Mouse (Mus musculus): Measurements from ENCODE around the gene Gcn1l1. TPM values are rescaled to one million over a fixed set of nuclear protein-coding genes. Genes with fewer than 3 reads are reported as not detected.

Gcn1l1 gene
- total and polyA plus RNA-seq, 3 experiments, result 18.2 to 81.9 (median 62.9) TPM

DNA sequence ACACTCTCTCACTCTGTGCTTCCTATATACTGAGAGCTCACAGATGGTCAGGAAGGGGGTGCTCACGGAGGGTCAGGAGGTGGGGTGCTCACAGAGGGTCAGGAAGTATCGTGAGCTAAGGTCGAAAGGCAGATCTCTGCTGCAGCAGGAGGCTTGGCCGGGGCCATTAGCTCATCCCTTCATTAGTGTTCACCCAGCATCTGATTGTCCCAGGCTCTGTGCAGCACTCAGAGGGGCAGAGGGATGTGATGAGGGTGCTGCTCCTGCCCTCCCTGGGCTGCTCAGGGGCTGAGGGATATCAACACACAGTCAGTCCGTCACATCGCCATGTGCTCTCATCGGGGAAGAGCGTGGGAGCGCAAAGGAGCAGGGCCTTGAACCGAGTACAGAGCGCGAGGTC lies 40.6 kb upstream of the Gcn1l1 start:
- Histone ChIP-seq H3K4me1 (ENCODE audit: control insufficient read depth in 1 of 2, insufficient read depth in 2 of 2) (peaks cover 23 to 57% of the 10 kb centered on the region in 2 experiments), H3K27ac (ENCODE audit: insufficient read depth, low read depth) (no peak overlapping the region), H3K4me2 (ENCODE audit: insufficient read depth, low read depth, poor library complexity, severe bottlenecking) (no peak overlapping the region), H3K9ac (ENCODE audit: insufficient read depth, low read depth) (no peak overlapping the region), H3K9me3 (replicated peaks; ENCODE audit: low read length) (no peaks in the 10 kb centered on the region), H3K4me3 (replicated peaks in 1 of 3; ENCODE audit: low read depth in 2 of 3, low read length in 2 of 3, poor library complexity in 1 of 3) (no peak overlapping the region), H3K27me3 (replicated peaks) (no peaks in the 10 kb centered on the region), H3K36me3 (replicated peaks in 1 of 2; ENCODE audit: control insufficient read depth in 1 of 2, insufficient read depth in 1 of 2, low read length in 1 of 2) (peaks cover 0 to 47% of the 10 kb centered on the region in 2 experiments), H3K79me2 (replicated peaks; ENCODE audit: control insufficient read depth, extremely low read depth, insufficient read depth, poor library complexity, severe bottlenecking) (0 out of 2 replicates have a peak, but pooled peaks cover 2% of the 10 kb centered on the region)
- TF ChIP-seq SMC3 (IDR thresholded peaks at IDR 0.05; ENCODE audit: low read depth, low read length) (no peak), ZNF384 (IDR thresholded peaks at IDR 0.05; ENCODE audit: low read depth, low read length) (no peak), CHD2 (IDR thresholded peaks at IDR 0.05; ENCODE audit: low read length) (no peak), BHLHE40 (IDR thresholded peaks at IDR 0.05; ENCODE audit: low read depth, low read length) (no peak)
- dilution Hi-C loops (cut with MboI; ENCODE audit: extremely low pct_ligation_motif_present, extremely low pct_unique_long_range_greater_than_20kb, low sequenced_read_pairs) (no loop called here), in situ Hi-C loops (cut with MboI; ENCODE audit: low pct_ligation_motif_present, low pct_unique_long_range_greater_than_20kb, low sequenced_read_pairs) (no loop called here)
- DNase-seq (ENCODE audit: extremely low read depth), result no peak

DNA sequence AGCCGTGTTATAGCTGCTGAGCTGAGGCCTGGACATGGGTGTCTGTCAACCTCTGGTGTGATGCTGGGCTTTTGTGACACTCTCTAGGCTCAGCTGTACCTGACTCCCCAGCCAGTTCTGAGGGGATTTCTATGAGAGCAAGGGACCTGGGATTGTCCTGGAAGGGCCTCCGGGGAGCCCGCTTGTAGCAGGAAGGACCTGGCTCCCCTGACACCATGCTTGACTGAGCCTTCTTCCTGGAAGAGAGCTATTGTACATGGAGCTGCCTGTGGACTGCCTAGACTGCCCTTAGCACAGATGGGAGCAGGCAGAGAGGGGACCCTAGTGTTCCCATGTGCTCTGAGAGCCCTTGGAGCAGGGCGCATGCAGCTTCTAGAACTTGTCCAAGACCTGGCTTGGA lies 39.6 kb upstream of the Gcn1l1 start:
- dilution Hi-C loops (cut with MboI; ENCODE audit: extremely low pct_ligation_motif_present, extremely low pct_unique_long_range_greater_than_20kb, low sequenced_read_pairs), result no loop called here
- DNase-seq (ENCODE audit: extremely low read depth), result no peak
- peaks cover 32 to 60% of the 10 kb centered on the region in 2 experiments for H3K4me1 ChIP-seq (ENCODE audit: control insufficient read depth in 1 of 2, insufficient read depth in 2 of 2)

DNA sequence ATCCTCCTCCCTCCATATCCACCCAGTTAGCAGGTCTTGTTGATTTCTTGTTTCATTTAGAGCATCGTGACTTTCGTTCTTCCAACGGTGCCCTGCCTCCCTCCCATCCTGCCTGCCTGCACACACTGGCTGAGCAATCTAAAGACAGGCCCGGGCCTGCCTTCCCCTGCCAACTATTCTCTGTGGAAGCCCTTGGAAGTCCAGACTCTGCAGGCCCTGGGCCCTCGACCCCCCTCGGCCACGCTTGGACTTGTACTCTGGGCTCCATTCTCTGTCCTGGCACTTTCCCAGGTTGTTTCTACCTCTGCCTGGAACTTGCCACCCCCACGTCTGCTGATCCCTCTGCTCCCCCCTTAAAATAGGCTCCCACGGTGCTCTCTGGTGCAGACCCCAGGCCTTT lies 39.1 kb upstream of the Gcn1l1 start:
- Histone ChIP-seq H3K4me2 (ENCODE audit: insufficient read depth, low read depth, poor library complexity, severe bottlenecking) (no peak overlapping the region), H3K27me3 (replicated peaks) (no peaks in the 10 kb centered on the region), H3K36me3 (replicated peaks in 1 of 2; ENCODE audit: control insufficient read depth in 1 of 2, insufficient read depth in 1 of 2, low read length in 1 of 2) (peaks cover 0 to 40% of the 10 kb centered on the region in 2 experiments), H3K9ac (ENCODE audit: insufficient read depth, low read depth) (no peak overlapping the region), H3K4me1 (ENCODE audit: control insufficient read depth in 1 of 2, insufficient read depth in 2 of 2) (peaks cover 31 to 60% of the 10 kb centered on the region in 2 experiments), H3K27ac (ENCODE audit: insufficient read depth, low read depth) (no peak overlapping the region), H3K79me2 (replicated peaks; ENCODE audit: control insufficient read depth, extremely low read depth, insufficient read depth, poor library complexity, severe bottlenecking) (0 out of 2 replicates have a peak, but pooled peaks cover 2% of the 10 kb centered on the region), H3K9me3 (replicated peaks; ENCODE audit: low read length) (no peaks in the 10 kb centered on the region), H3K4me3 (replicated peaks in 1 of 3; ENCODE audit: low read depth in 2 of 3, low read length in 2 of 3, poor library complexity in 1 of 3) (no peak overlapping the region)
- no peak for DNase-seq (ENCODE audit: extremely low read depth)
- in situ Hi-C loops (cut with MboI; ENCODE audit: low pct_ligation_motif_present, low pct_unique_long_range_greater_than_20kb, low sequenced_read_pairs) (no loop called here), dilution Hi-C loops (cut with MboI; ENCODE audit: extremely low pct_ligation_motif_present, extremely low pct_unique_long_range_greater_than_20kb, low sequenced_read_pairs) (no loop called here)
- TF ChIP-seq BHLHE40 (IDR thresholded peaks at IDR 0.05; ENCODE audit: low read depth, low read length) (no peak), ZNF384 (IDR thresholded peaks at IDR 0.05; ENCODE audit: low read depth, low read length) (no peak), NELFE (IDR thresholded peaks at IDR 0.05; ENCODE audit: low read depth, low read length) (no peak), CTCF (conservative IDR thresholded peaks at IDR 0.05 in 1 of 2, IDR thresholded peaks at IDR 0.05 in 1 of 2; ENCODE audit: low read depth in 2 of 2, low read length in 2 of 2) (no peak), USF1 (IDR thresholded peaks at IDR 0.05; ENCODE audit: low read depth, low read length) (no peak), ETS1 (conservative IDR thresholded peaks at IDR 0.05; ENCODE audit: low read depth, low read length) (no peak), CHD2 (IDR thresholded peaks at IDR 0.05; ENCODE audit: low read length) (no peak), JUN (IDR thresholded peaks at IDR 0.05; ENCODE audit: insufficient read depth, low read depth, low read length) (no peak), MAX (IDR thresholded peaks at IDR 0.05; ENCODE audit: low read length) (no peak), HCFC1 (IDR thresholded peaks at IDR 0.05; ENCODE audit: low read depth, low read length) (no peak), UBTF (IDR thresholded peaks at IDR 0.05; ENCODE audit: low read depth, low read length) (no peak), MEF2A (IDR thresholded peaks at IDR 0.05; ENCODE audit: borderline replicate concordance, low read depth, low read length) (no peak), KAT2A (IDR thresholded peaks at IDR 0.05; ENCODE audit: insufficient replicate concordance, low read length) (no peak), USF2 (conservative IDR thresholded peaks at IDR 0.05; ENCODE audit: low read depth, low read length) (no peak), TCF12 (IDR thresholded peaks at IDR 0.05; ENCODE audit: low read depth, low read length) (no peak), RAD21 (IDR thresholded peaks at IDR 0.05; ENCODE audit: low read depth, low read length) (no peak), POLR2AphosphoS2 (IDR thresholded peaks at IDR 0.05; ENCODE audit: low read depth, low read length) (no peak), E2F4 (IDR thresholded peaks at IDR 0.05; ENCODE audit: insufficient replicate concordance, low read depth, low read length) (no peak)

More for the DNA sequence above, 39.6 kb upstream of the Gcn1l1 start:
- in situ Hi-C loops (cut with MboI; ENCODE audit: low pct_ligation_motif_present, low pct_unique_long_range_greater_than_20kb, low sequenced_read_pairs), result no loop called here
- H3K27me3 ChIP-seq (replicated peaks), result no peaks in the 10 kb centered on the region
- H3K4me3 ChIP-seq (replicated peaks in 1 of 3; ENCODE audit: low read depth in 2 of 3, low read length in 2 of 3, poor library complexity in 1 of 3), result no peak overlapping the region
- H3K27ac ChIP-seq (ENCODE audit: insufficient read depth, low read depth), result no peak overlapping the region
- H3K9ac ChIP-seq (ENCODE audit: insufficient read depth, low read depth), result no peak overlapping the region
- no peak overlapping the region for H3K4me2 ChIP-seq (ENCODE audit: insufficient read depth, low read depth, poor library complexity, severe bottlenecking)
- peaks cover 0 to 41% of the 10 kb centered on the region in 2 experiments for H3K36me3 ChIP-seq (replicated peaks in 1 of 2; ENCODE audit: control insufficient read depth in 1 of 2, insufficient read depth in 1 of 2, low read length in 1 of 2)
- no peak for TF ChIP-seq GABPA (IDR thresholded peaks at IDR 0.05; ENCODE audit: insufficient replicate concordance, low read depth, low read length)
- no peak for TF ChIP-seq NELFE (IDR thresholded peaks at IDR 0.05; ENCODE audit: low read depth, low read length)
- H3K9me3 ChIP-seq (replicated peaks; ENCODE audit: low read length), result no peaks in the 10 kb centered on the region
- 0 out of 2 replicates have a peak, but pooled peaks cover 2% of the 10 kb centered on the region for H3K79me2 ChIP-seq (replicated peaks; ENCODE audit: control insufficient read depth, extremely low read depth, insufficient read depth, poor library complexity, severe bottlenecking)
